Mouse (Mus musculus) limb, embryonic 10.5 days (tissue): ENCODE measurements at regions not wholly inside any gene's neighbourhood (a gene's known extent, or its start where the extent isn't known, plus 50 kb on each side); places are given as distances from the start of the nearest gene placed in this dataset.

Experiments used
- DNase-seq: peaks from one replicate; pipeline ENCODE4 v3.0.0-alpha.2; 2017; ENCODE audit warnings: low spot score
- H3K27ac ChIP-seq: fragments of 300-500 bp; sonication (generic); 2 replicates; pipeline ENCODE4 v1.5.1; 2016; ENCODE audit warnings: mild to moderate bottlenecking
- H3K27me3 ChIP-seq: fragments of 300-500 bp; sonication (generic); 2 replicates; pipeline ENCODE4 v1.6.1; 2016; ENCODE audit warnings: low read depth, mild to moderate bottlenecking; ENCODE audit not compliant: poor library complexity, severe bottlenecking
- H3K36me3 ChIP-seq: fragments of 300-500 bp; sonication (generic); 2 replicates; pipeline ENCODE4 v1.6.1; 2016; ENCODE audit warnings: mild to moderate bottlenecking, moderate library complexity
- H3K4me1 ChIP-seq: fragments of 300-500 bp; sonication (generic); 2 replicates; pipeline ENCODE4 v1.6.1; 2016
- H3K4me3 ChIP-seq: fragments of 300-500 bp; sonication (generic); 2 replicates; pipeline ENCODE4 v1.5.1; 2016; ENCODE audit warnings: mild to moderate bottlenecking, moderate library complexity
- H3K9me3 ChIP-seq: fragments of 300-500 bp; sonication (generic); replicated peaks from 2 replicates; pipeline ENCODE4 v1.6.1; 2016; ENCODE audit warnings: mild to moderate bottlenecking
- WGBS: fragments of 180-500 bp; shearing (Covaris S2); methylation state at CpG from one replicate; pipeline ENCODE4 v1.1.7; 2016; 5-methylcytosine and 5-hydroxymethylcytosine counted together

- DNase-seq = no peak
- 76% methylated on average over 4 of the region's 4 CpGs for WGBS
- H3K4me1 ChIP-seq = peaks cover 12% of the 10 kb centered on the region
- H3K9me3 ChIP-seq = no peaks in the 10 kb centered on the region
- H3K27ac ChIP-seq = no peak overlapping the region
- H3K27me3 ChIP-seq = no peaks in the 10 kb centered on the region
- no peaks in the 10 kb centered on the region for H3K36me3 ChIP-seq
- H3K4me3 ChIP-seq = no peak overlapping the region
These were observed 270.4 kb downstream of the Cd47 start for GRCm38 (mm10) chr16:50070728-50071127.

- H3K4me3 ChIP-seq = no peak overlapping the region
- peaks cover 12% of the 10 kb centered on the region for H3K4me1 ChIP-seq
- WGBS = 66% methylated on average over 14 of the region's 14 CpGs
- no peak overlapping the region for H3K27ac ChIP-seq
- no peaks in the 10 kb centered on the region for H3K9me3 ChIP-seq
- DNase-seq = no peak
- H3K27me3 ChIP-seq = no peaks in the 10 kb centered on the region
- no peaks in the 10 kb centered on the region for H3K36me3 ChIP-seq
These were observed 272.6 kb downstream of the Cd47 start for GRCm38 (mm10) chr16:50072853-50073360.

- Histone ChIP-seq H3K27me3 (no peaks in the 10 kb centered on the region), H3K9me3 (no peaks in the 10 kb centered on the region), H3K36me3 (no peaks in the 10 kb centered on the region), H3K4me1 (peaks cover 11% of the 10 kb centered on the region), H3K27ac (no peak overlapping the region), H3K4me3 (no peak overlapping the region)
- DNase-seq = no peak
- 76% methylated on average over 4 of the region's 4 CpGs for WGBS
These were observed 273.6 kb downstream of the Cd47 start for GRCm38 (mm10) chr16:50073979-50074378.

GRCm38 (mm10) chr16:50075641-50076040, 275.3 kb downstream of the Cd47 start:
- 91% methylated on average over 4 of the region's 4 CpGs for WGBS
- Histone ChIP-seq H3K27ac (no peak overlapping the region), H3K4me3 (no peak overlapping the region), H3K27me3 (no peaks in the 10 kb centered on the region), H3K36me3 (no peaks in the 10 kb centered on the region), H3K4me1 (peaks cover 8% of the 10 kb centered on the region), H3K9me3 (no peaks in the 10 kb centered on the region)
- no peak for DNase-seq

DNA sequence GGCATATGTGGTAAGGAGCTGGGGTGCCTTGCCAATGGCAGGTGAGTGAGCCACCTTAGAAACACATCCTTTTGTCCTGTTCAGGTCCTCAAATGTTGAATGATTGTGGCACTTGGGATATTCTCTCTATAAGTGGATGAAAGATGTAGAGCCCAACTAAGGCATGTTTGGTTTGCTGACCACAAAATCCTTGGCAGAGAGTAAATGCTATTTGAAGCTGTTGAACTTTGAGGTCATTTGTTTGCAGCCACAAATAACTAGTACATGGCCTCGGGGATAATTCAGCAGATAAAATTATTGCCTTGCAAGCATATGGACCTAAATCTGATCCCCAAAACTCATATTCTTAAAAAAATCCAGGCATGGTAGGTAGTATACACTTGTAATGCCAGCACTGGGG, 281.2 kb downstream of the Cd47 start:
- no peak for DNase-seq
- WGBS = 89% methylated on average over 1 of the region's 1 CpGs
- Histone ChIP-seq H3K27me3 (no peaks in the 10 kb centered on the region), H3K9me3 (no peaks in the 10 kb centered on the region), H3K27ac (no peak overlapping the region), H3K4me3 (no peak overlapping the region), H3K4me1 (no peaks in the 10 kb centered on the region), H3K36me3 (no peaks in the 10 kb centered on the region)

DNA sequence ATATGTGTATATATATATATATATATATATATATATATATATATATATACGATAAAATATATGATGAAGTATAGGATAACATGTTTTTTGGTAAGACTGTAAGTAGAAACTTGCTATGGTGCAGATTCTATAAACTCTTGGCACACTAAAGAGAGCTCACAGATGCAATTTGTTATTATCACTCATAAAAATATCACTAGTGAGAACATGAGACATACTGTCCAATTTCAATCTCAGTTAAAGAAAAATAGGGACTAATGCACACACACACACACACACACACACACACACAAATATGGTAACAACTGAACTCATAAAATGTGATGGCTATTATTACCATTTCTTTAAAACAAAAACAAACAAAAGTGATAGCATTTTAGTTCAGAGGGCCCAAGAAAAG, 292.0 kb downstream of the Cd47 start:
- H3K36me3 ChIP-seq = no peaks in the 10 kb centered on the region
- no peak overlapping the region for H3K4me3 ChIP-seq
- H3K9me3 ChIP-seq = no peaks in the 10 kb centered on the region
- H3K4me1 ChIP-seq = no peaks in the 10 kb centered on the region
- whole genome bisulfite sequencing = 93% methylated on average over 1 of the region's 1 CpGs
- no peak for DNase-seq
- H3K27me3 ChIP-seq = no peaks in the 10 kb centered on the region
- no peak overlapping the region for H3K27ac ChIP-seq

GRCm38 (mm10) chr16:50092780-50093179, 292.4 kb downstream of the Cd47 start:
- no peak for DNase-seq
- 88% methylated on average over 3 of the region's 3 CpGs for WGBS
- Histone ChIP-seq H3K4me3 (no peak overlapping the region), H3K27ac (no peak overlapping the region), H3K27me3 (no peaks in the 10 kb centered on the region), H3K9me3 (no peaks in the 10 kb centered on the region), H3K4me1 (no peaks in the 10 kb centered on the region), H3K36me3 (no peaks in the 10 kb centered on the region)

GRCm38 (mm10) chr16:50095858-50096551, 295.7 kb downstream of the Cd47 start:
- no peaks in the 10 kb centered on the region for H3K36me3 ChIP-seq
- no peak for DNase-seq
- 79% methylated on average over 6 of the region's 6 CpGs for WGBS
- no peak overlapping the region for H3K4me3 ChIP-seq
- no peak overlapping the region for H3K27ac ChIP-seq
- no peaks in the 10 kb centered on the region for H3K9me3 ChIP-seq
- no peaks in the 10 kb centered on the region for H3K4me1 ChIP-seq
- H3K27me3 ChIP-seq = no peaks in the 10 kb centered on the region

GRCm38 (mm10) chr16:50096563-50096962, 296.2 kb downstream of the Cd47 start:
- WGBS = 75% methylated on average over 2 of the region's 2 CpGs
- Histone ChIP-seq H3K27ac (no peak overlapping the region), H3K27me3 (no peaks in the 10 kb centered on the region), H3K36me3 (no peaks in the 10 kb centered on the region), H3K9me3 (no peaks in the 10 kb centered on the region), H3K4me1 (no peaks in the 10 kb centered on the region), H3K4me3 (no peak overlapping the region)
- DNase-seq = no peak

- Histone ChIP-seq H3K4me1 (no peaks in the 10 kb centered on the region), H3K27me3 (no peaks in the 10 kb centered on the region), H3K27ac (no peak overlapping the region), H3K9me3 (no peaks in the 10 kb centered on the region), H3K4me3 (no peak overlapping the region), H3K36me3 (no peaks in the 10 kb centered on the region)
- no peak for DNase-seq
- 88% methylated on average over 7 of the region's 7 CpGs for WGBS
These were observed 303.0 kb downstream of the Cd47 start for GRCm38 (mm10) chr16:50103340-50103739.

- H3K4me1 ChIP-seq = no peaks in the 10 kb centered on the region
- no peak overlapping the region for H3K27ac ChIP-seq
- WGBS = 90% methylated on average over 7 of the region's 7 CpGs
- no peaks in the 10 kb centered on the region for H3K9me3 ChIP-seq
- H3K36me3 ChIP-seq = no peaks in the 10 kb centered on the region
- H3K27me3 ChIP-seq = no peaks in the 10 kb centered on the region
- no peak overlapping the region for H3K4me3 ChIP-seq
- DNase-seq = no peak
These were observed 314.0 kb downstream of the Bbx start for GRCm38 (mm10) chr16:50118150-50118549.

DNA sequence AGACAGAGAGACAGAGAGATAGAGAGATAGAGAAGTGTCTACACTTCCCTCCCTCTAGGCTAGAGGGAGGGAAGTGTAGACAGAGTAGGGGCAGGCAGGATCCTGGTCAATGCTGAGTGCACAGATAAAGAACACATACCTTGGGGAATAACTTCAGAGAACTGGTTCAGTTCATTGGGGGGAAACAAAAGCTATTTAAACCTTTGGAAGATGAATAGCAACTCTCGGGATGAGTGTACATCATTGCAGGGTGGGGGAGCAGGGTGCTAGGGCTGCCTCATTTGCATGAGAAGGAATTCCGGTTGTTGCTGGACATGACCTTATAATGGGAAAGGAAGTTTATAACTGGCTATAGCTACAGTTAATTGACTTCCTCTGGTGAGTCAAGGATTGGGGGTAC, 309.7 kb downstream of the Bbx start:
- no peaks in the 10 kb centered on the region for H3K27me3 ChIP-seq
- no peaks in the 10 kb centered on the region for H3K4me1 ChIP-seq
- 81% methylated on average over 2 of the region's 2 CpGs for WGBS
- no peak for DNase-seq
- H3K27ac ChIP-seq = no peak overlapping the region
- H3K4me3 ChIP-seq = no peak overlapping the region
- H3K9me3 ChIP-seq = no peaks in the 10 kb centered on the region
- H3K36me3 ChIP-seq = no peaks in the 10 kb centered on the region

DNA sequence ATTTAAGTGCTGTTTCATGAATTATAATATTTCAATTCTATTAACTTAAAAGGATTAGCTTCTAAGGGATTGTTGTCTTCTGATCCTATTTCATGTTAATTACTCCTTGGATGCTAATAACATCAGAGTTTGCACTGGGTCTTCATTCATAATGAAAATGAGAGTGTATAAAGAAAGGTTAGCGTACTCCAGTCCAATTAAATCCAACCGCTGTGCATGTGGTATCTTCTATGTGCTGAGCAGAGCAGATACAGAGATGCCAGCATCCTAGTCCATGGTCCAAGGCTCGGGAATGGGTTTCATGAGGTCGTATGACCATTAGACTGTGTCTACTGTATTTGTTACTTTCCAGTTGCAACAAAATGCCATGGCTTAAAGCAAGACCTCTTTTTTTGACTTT, 307.5 kb downstream of the Bbx start:
- 93% methylated on average over 4 of the region's 4 CpGs for WGBS
- Histone ChIP-seq H3K4me3 (no peak overlapping the region), H3K36me3 (no peaks in the 10 kb centered on the region), H3K9me3 (no peaks in the 10 kb centered on the region), H3K27me3 (no peaks in the 10 kb centered on the region), H3K4me1 (no peaks in the 10 kb centered on the region), H3K27ac (no peak overlapping the region)
- DNase-seq = no peak

DNA sequence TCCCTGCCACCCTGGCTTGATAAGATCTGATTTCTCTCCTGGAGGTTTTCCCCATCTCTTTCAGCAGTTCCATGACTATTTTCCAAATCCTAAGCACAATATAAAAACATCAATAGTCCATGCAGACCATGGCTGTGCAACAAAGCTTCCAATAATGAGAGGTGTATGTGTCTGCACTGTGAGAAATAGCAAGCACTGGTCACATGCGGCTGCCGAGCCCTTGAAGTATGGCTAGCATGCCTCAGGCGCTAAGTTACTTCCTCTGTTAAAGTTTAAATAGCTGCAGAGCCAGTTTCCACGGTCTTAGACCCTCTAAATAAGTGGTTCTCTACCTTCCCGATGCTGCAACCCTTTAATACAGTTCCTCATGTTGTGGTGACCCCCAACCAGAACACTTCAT, 306.6 kb downstream of the Bbx start:
- H3K4me3 ChIP-seq = no peak overlapping the region
- no peaks in the 10 kb centered on the region for H3K4me1 ChIP-seq
- no peak overlapping the region for H3K27ac ChIP-seq
- H3K9me3 ChIP-seq = no peaks in the 10 kb centered on the region
- DNase-seq = no peak
- no peaks in the 10 kb centered on the region for H3K27me3 ChIP-seq
- 77% methylated on average over 5 of the region's 5 CpGs for WGBS
- H3K36me3 ChIP-seq = no peaks in the 10 kb centered on the region
